Mouse (Mus musculus) embryo, embryonic 9.5 days (tissue): Measurements from ENCODE around the gene Nt5c1a.

Source experiments
- DNase-seq: peaks from one replicate; pipeline ENCODE4 v3.0.0-alpha.2; 2017; ENCODE audit errors: extremely low spot score

The Nt5c1a gene

DNA sequence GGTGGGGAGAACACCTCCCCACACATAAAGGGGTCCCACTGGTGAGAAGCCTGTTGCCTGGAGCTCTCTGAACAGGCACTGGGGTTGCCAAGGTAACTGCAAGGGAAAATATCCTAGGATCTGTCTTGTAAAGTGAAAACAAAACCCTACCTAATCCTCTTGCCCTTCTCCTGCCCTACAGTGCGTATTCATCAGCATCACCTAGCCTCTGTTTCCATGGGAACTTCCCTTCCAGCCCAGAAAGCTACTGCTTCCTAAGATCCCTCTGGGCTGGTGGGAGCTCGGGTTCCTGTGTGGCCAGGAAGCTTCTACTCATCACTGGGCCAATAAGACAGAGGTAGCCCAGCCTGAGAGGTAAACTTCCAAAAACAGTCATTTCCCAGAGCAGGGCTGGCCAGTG lies 11.0 kb downstream of the Nt5c1a start:
- no peak for DNase-seq

DNA sequence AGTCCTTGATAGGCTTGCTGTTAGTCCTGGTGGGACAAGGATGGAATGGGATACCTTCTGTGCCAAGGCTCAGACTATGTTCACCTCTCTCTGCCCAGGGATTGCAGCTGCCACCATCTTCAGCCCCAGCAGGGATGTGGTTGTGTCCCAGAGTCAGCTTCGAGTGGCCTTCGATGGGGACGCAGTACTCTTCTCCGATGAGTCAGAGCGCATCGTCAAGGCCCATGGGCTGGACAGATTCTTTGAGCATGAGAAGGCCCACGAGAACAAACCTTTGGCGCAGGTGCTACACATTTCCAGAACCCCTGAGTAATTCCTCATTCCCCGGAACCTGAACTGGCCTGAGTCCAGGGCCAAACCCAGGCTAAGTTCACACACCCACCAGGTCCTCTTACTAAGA lies 12.7 kb downstream of the Nt5c1a start:
- no peak for DNase-seq

DNA sequence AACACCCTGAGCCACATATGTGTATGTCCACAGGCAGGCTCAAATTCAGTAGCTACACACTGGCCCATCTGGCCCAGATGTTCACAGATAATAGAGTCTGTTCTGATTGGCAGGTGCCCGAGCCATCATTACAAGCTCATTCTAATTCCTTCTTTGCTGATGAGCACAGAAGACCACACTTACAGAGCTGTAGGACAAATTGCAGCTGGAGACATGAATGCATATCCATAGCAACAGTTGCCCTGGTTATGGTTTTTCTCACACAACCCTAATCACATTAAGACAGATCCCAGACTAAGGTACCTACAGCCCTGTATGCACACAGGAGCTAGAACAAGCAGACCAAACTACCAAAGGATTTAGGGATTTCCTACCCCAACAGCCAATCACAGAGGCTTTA lies 14.1 kb downstream of the Nt5c1a start:
- no peak for DNase-seq

DNA sequence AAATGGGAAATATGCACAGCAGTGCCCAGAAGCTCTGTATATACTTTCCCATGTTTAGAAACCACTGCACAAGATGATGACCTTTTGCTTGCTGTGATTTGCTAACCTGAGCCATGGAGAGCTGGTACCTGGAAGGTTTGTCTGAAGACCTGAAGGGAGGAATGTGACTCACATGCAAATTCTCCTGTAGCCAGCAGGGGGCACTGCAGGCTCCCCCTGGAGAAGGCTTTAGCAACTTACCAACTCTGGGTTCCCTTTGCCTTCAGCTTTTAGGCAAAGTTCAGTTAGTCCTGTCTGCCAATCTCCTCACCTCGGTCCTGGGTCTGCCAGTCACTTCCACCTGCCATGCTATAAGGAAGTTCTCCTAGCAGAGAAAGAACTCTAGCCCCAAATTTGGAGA lies 15.5 kb downstream of the Nt5c1a start:
- DNase-seq: peak; percentile 39

DNA sequence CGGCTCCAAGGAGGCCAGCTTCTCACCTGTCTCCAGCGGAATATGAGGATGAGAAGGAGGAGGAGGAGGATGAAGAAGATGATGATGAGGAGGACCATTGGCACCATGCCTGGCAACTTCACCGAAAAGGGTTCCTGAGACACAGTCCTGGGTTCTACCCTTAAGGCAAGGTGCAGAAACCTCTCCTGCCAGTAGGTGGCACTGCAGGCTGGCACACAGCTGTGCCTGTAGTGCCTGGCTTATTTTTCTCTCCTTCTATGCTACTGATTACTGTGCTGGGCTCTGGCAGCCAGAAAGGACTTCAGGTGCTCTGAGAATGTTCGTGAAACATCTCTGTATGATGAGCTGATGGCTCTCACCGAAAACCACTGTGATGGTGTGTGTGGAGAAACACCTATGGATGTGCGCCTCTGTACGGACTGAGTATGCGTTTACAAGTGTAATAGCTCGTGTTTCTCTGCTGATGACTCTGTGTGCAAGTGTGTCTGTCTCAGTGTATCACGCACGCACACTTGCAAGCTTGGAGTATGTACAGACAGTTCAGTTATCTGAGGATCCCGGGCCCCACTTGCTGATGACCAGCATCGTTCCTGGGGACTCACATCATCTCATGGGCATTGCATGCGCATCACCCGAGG lies 18.5 kb downstream of the Nt5c1a start:
- DNase-seq: peak; percentile 70

- no peak for DNase-seq
Measured at GRCm38 (mm10) chr4:123220637-123221036, 19.3 kb downstream of the Nt5c1a start.

- no peak for DNase-seq
Measured at GRCm38 (mm10) chr4:123223309-123223708, 22.0 kb downstream of the Nt5c1a start.

DNA sequence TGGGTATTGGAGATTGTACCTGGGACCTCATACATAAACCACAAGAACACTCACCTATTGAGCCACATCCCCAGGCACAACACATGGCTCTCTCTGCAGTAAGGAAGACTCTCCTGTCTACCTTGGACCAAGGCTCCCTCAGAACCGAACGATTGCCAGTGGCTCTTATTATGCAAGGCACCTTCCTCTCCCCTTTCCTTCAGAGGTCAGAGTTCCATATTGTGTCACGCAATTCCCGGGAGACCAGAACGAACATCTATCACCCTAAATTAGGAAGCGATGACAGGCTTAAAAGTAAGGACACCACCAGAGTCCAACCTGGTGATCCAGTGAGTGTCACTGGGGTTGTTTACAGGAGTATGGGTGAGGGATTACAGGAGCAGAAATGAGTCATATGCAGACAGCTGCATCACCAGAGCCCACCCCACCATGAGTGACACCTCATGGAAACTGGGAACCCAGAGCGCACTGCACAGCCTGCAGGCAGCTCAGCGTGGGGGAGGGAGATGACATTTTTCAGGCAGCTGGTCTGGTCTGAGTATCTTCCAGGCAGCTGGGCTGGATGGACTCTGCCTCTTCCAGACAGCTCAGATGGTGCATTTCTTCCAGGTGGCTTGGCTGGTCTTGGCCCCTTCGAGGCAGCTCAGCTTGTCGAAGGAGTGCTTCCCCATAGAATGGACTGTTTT lies 24.6 kb downstream of the Nt5c1a start:
- no peak for DNase-seq

- no peak for DNase-seq
Measured at GRCm38 (mm10) chr4:123227707-123228106, 26.4 kb downstream of the Nt5c1a start.

- DNase-seq: peak; percentile 50
Measured at GRCm38 (mm10) chr4:123228270-123228669, 27.0 kb downstream of the Nt5c1a start.

DNA sequence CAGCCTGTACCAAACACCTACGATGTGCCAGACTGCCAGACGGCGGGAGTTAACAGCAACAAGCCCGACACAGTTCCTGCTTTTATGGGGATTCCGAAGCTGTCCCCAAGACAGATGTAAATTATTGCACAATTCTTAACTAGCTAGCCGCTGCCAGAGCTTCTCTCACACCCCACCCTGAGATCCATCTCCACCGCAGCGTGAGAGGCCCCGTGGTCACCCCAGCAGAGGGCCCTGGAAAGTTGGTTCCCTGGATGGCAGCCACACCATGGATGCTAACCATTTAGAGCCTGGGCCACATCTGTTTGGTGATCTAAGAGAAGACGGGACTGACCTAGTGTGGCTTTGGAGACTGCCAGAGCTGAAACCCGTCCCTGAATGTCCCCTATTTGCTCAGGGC lies 27.9 kb downstream of the Nt5c1a start:
- no peak for DNase-seq

DNA sequence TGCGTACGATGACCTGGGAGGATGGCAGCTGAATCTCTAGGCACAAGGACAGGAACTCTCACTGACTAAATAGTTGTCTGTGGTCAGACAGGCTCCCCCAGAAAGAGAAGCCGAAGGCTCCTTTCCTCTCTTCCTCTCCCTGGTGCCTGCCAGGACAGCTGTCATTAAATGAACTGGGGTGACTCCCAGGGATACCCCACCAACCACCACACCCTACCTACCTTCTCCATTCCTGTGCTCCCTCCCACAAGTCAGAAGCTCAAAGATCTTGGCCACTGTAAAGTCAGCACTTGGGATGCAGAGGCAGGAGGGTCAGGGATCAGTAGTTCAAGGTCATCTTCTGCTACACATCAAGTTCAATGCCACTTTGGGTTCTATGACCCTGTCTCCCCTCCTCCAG lies 31.5 kb downstream of the Nt5c1a start:
- DNase-seq: no peak

DNA sequence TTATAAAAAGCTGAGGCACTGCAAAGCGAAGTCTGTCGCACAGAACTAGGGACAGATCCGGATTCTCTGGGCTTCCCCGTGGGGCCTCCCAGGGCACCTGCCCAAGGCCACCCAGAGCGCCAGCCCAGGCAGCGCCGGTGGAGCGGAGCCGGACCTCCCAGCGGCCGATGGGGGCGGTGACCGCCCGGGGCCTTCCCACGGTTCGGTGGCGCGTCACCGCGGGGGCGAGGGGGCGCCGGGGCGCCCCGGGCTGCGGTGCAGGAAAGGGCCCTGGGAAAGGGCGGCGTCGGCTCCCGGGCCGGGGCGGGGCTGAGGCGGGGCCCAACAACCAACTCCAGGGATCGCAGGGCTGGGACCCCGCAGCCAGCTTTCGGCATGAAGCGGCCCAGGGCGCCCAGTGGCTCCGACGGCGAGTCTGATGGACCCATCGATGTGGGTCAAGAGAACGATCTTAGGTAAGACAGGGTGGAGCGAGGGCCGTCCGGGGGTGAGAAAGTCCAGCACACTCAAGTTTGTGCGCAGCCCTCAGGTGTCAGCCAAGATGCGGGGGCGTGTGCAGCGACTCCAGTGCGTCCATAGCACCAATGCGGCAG lies 32.3 kb downstream of the Nt5c1a start, which contains the start of gene Heyl:
TSS of gene Heyl (plus strand) at position 65 of the 593 bp plus-strand sequence.
- peak; percentile 53 for DNase-seq

GRCm38 (mm10) chr4:123235835-123236430 lies 34.6 kb downstream of the Nt5c1a start:
- peak; percentile 51 for DNase-seq

GRCm38 (mm10) chr4:123236431-123237031 lies 35.2 kb downstream of the Nt5c1a start:
- no peak for DNase-seq

DNA sequence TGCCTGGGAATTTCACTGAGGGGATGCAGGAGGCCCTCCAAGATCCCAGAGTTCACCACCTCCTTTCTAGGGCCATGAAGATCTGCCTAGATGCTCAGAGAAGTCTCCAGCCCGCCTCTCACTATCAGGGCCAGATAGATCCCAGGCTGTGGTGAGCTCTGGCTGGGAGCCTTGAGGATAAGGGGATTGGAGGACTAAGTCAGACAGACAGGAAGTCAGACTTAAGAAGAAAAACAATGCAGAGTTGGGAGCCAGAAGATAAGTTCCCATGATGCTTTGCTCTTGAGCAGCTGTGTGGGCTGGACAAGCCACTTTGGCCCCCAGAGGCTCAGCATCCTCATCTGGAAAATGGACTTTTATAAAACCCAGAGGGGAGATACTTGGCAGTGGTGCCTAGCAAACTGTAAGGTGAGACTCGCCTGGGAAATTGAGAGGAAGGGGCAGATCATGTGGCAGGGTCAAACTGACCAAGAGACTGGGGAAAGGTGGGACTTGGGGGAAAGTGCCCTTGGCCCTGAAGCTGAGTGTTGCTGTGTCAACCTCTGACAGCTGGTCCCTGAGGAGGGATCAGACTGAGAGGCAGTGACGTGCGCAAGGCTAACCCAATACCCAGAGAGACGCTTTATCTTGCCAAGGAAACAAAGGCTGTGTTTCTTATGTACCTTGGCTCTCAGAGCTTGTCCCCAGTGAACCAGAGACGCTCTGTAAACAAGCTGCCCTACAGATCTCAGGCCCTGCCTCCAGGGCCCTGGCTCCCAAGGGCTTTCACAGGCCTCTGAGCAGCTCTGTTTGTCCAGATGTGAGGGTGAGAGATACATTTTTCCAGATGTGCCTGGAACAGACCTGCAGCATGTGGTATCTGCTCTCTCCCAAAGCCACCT lies 36.3 kb downstream of the Nt5c1a start:
- DNase-seq: no peak

DNA sequence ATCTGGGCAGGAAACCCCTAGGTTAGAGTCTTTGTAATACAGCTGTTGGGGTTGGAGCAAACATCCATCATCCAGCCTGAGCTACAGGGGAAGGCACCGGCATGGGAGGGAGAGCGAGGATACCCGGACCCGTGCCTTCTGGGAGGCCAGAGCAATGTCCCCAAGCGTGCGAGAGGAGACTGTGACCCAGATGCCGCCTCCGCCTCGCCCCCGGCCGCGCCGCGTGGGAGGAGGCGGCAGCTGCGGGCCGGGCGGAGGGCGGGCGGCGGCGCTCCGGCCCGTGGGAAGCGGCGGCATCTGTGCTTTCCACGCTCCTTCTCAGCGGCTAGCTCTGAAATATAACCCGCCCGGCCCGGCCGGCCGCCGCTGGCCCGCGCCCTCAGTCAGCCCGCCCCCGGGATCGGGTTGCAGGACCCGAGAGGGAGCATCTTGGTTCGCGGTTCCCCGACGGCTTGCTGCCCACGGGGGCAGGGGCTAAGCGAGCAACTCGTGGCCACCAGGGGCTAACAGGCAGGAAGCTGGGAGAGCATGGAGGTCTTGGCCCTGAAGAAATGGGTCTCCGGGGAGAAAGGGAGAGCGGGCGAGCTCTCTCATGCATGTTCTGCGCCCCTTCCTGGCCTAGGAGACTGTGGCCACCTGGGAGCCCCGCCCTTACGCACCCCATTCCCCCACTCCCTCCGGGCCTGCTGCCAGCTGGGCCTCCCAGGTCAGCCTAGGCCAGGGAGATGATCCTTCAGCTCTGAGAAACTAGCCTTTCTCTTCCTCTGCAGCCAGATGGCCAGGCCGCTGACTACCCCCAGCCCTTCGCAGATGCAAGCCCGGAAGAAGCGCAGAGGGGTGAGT lies 38.3 kb downstream of the Nt5c1a start:
- peak; percentile 77 for DNase-seq

DNA sequence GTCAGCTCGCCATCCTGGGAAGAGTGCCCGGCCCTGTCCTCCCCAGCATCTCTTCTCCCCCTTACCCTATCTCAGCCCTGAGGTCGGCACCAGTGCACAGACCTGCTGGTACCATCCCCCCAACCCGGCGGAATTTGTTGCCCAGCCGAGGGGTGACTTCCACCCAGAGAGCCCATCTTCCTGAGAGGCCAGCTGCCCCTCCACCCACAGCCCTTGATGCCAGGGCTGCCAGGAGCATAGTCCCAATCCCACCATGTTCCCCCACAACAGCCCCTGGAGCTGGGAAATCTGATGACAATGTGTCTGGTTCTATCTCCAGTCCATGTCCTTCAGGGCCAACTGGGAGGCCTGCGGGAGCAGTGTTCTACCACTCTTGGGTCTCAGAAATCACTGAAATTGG lies 44.9 kb downstream of the Nt5c1a start:
- DNase-seq: no peak

GRCm38 (mm10) chr4:123246651-123247050 lies 45.3 kb downstream of the Nt5c1a start:
- no peak for DNase-seq

DNA sequence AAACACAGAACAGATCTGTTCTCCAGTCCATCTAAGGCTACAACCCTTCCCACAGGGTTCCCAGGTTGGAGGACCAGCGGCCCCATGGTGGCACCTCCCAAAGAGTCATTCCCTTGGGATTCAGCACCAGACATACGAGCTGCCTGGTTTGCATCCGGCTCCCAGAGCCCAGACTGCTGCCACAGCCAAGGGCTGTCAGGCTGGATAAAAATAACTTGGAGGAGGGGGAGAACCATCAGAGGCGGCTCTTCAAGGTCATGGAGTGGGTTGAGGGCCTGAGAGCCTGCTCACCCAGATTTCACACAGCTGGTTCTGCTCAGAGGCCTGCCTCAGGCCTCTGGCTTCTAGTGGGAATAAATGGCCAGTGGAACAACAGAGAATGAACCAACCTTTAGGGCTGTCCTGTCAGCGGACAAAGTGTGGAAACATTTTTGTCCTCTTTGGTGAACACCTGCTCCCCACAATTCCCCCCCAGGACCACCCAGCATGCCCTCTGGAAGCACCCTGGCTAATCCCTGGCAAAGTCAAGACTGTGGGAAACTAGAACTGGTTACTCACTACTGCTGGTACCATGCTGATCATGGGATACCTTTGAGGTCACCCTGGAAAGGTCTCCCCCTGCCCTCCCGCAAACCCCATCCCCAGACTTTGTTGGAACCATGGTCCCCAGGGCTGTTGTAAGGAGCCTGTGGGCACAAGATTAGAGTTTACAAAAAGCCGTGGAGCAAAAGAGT lies 46.0 kb downstream of the Nt5c1a start:
- DNase-seq: no peak
